ENCODE assay signal across 25 mouse cellular contexts in the genomic region with DNA sequence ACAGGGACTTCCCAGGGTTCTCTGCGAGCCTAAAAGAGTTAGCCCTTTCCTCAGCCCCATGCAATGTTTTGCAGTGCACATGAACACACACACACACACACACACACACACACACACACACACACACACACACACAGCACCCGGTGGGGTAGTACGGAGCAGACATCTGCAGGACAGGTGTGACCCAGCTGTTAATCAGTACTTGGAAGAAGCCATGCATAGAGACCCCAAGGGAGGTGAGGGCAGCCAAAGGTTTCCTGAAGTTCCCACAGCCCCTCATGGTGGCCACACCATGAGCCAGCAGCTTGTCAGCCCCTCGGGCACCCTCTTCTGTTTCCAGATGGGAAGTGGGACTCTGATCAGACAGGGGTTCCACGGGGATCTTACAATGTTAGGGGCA. TPM values are rescaled to one million over a fixed set of nuclear protein-coding genes. Genes with fewer than 3 reads are reported as not detected.
DNase-seq lines count a peak whose midpoint lies in the region; ATAC-seq and TF ChIP-seq lines count a peak whose summit lies in the region.
"Had no signal": no experiment of that assay in that cellular context is flagged by ENCODE, and none has a peak within 500 bp of the region (broad histone marks: within the 10 kb centered on the region; RNA-seq: fewer than 3 reads in every experiment).

No protein-coding gene starts in this region.

- ATAC-seq in heart, embryonic 12.5 days (ENCODE audit: insufficient number of reproducible peaks, low FRiP score), result no peak
- ATAC-seq in embryonic facial prominence, embryonic 14.5 days (ENCODE audit: low read depth), result peak; percentile 32; the same call in 1 of the 2 replicates
- ATAC-seq in kidney, embryonic 14.5 days (ENCODE audit: low FRiP score, low TSS enrichment), result no peak
- ATAC-seq: forebrain, embryonic 15.5 days; hindbrain, embryonic 16.5 days; intestine, embryonic 15.5 days had no signal

- peak overlapping the region; percentile 45 for H3K27ac ChIP-seq in heart, embryonic 10.5 days
- no peak overlapping the region for H3K27ac ChIP-seq in heart, embryonic 12.5 days (ENCODE audit: poor library complexity, severe bottlenecking)
- no peak overlapping the region for H3K27ac ChIP-seq in CH12.LX (ENCODE audit: insufficient read depth, low read depth)
- H3K27ac ChIP-seq in embryonic facial prominence, embryonic 14.5 days (replicated peaks; ENCODE audit: low read depth, low read length), result no peak overlapping the region
- no peak overlapping the region for H3K27ac ChIP-seq in kidney, embryonic 14.5 days (ENCODE audit: low read depth, low read length)
- H3K27ac ChIP-seq: embryonic facial prominence, embryonic 15.5 days; forebrain, embryonic 12.5 days; forebrain, embryonic 15.5 days; hindbrain, embryonic 10.5 days; hindbrain, embryonic 13.5 days; intestine, embryonic 15.5 days had no signal

- peaks cover 72% of the 10 kb centered on the region for H3K4me1 ChIP-seq in heart, embryonic 10.5 days
- H3K4me1 ChIP-seq in heart, embryonic 12.5 days (replicated peaks), result peaks cover 50% of the 10 kb centered on the region
- peaks cover 17 to 40% of the 10 kb centered on the region in 2 experiments for H3K4me1 ChIP-seq in CH12.LX (ENCODE audit: control insufficient read depth in 1 of 2, insufficient read depth in 2 of 2)
- H3K4me1 ChIP-seq in embryonic facial prominence, embryonic 14.5 days (ENCODE audit: control insufficient read depth, insufficient read depth, low read length), result peaks cover 22% of the 10 kb centered on the region
- H3K4me1 ChIP-seq in kidney, embryonic 14.5 days (ENCODE audit: control insufficient read depth, insufficient read depth, low read length), result peaks cover 26% of the 10 kb centered on the region

- H3K27me3 ChIP-seq in heart, embryonic 10.5 days (ENCODE audit: insufficient read depth, poor library complexity, severe bottlenecking), result peaks cover 28% of the 10 kb centered on the region
- H3K27me3 ChIP-seq in heart, embryonic 12.5 days (replicated peaks), result no peaks in the 10 kb centered on the region
- H3K27me3 ChIP-seq in CH12.LX (replicated peaks), result peaks cover 20% of the 10 kb centered on the region
- no peaks in the 10 kb centered on the region for H3K27me3 ChIP-seq in embryonic facial prominence, embryonic 14.5 days (replicated peaks; ENCODE audit: control insufficient read depth, insufficient read depth, low read length)
- no peaks in the 10 kb centered on the region for H3K27me3 ChIP-seq in kidney, embryonic 14.5 days (ENCODE audit: control insufficient read depth, insufficient read depth, low read length)
- H3K27me3 ChIP-seq: embryonic facial prominence, embryonic 15.5 days; forebrain, embryonic 12.5 days; forebrain, embryonic 15.5 days; intestine, embryonic 15.5 days had no signal

- dilution Hi-C loops in CH12.LX (cut with MboI; ENCODE audit: extremely low pct_ligation_motif_present, extremely low pct_unique_long_range_greater_than_20kb, low sequenced_read_pairs), result no loop called here

- no peak for TF ChIP-seq POLR2A in CH12.LX (IDR thresholded peaks at IDR 0.05; ENCODE audit: low read depth, low read length)

- no peaks in the 10 kb centered on the region for H3K36me3 ChIP-seq in heart, embryonic 10.5 days
- no peaks in the 10 kb centered on the region for H3K36me3 ChIP-seq in heart, embryonic 12.5 days
- no peaks in the 10 kb centered on the region for H3K36me3 ChIP-seq in CH12.LX (replicated peaks in 1 of 2; ENCODE audit: control insufficient read depth in 1 of 2, insufficient read depth in 1 of 2, low read length in 1 of 2)
- no peaks in the 10 kb centered on the region for H3K36me3 ChIP-seq in embryonic facial prominence, embryonic 14.5 days (ENCODE audit: control insufficient read depth, insufficient read depth, low read length)
- H3K36me3 ChIP-seq in kidney, embryonic 14.5 days (ENCODE audit: control insufficient read depth, insufficient read depth, low read length), result no peaks in the 10 kb centered on the region
- H3K36me3 ChIP-seq: embryonic facial prominence, embryonic 15.5 days; forebrain, embryonic 12.5 days; forebrain, embryonic 15.5 days; hindbrain, embryonic 10.5 days; hindbrain, embryonic 13.5 days; intestine, embryonic 15.5 days had no signal

- H3K9me3 ChIP-seq in heart, embryonic 10.5 days, result no peaks in the 10 kb centered on the region
- H3K9me3 ChIP-seq in heart, embryonic 12.5 days (replicated peaks), result no peaks in the 10 kb centered on the region
- H3K9me3 ChIP-seq in CH12.LX (replicated peaks; ENCODE audit: low read length), result no peaks in the 10 kb centered on the region
- no peaks in the 10 kb centered on the region for H3K9me3 ChIP-seq in embryonic facial prominence, embryonic 14.5 days (ENCODE audit: control insufficient read depth, low read length)
- H3K9me3 ChIP-seq in kidney, embryonic 14.5 days (ENCODE audit: control insufficient read depth, low read length), result no peaks in the 10 kb centered on the region
- H3K9me3 ChIP-seq: embryonic facial prominence, embryonic 15.5 days; forebrain, embryonic 12.5 days; forebrain, embryonic 15.5 days; hindbrain, embryonic 10.5 days; hindbrain, embryonic 13.5 days; intestine, embryonic 15.5 days had no signal

- in situ Hi-C loops in CH12.LX (cut with MboI; ENCODE audit: low pct_ligation_motif_present, low pct_unique_long_range_greater_than_20kb, low sequenced_read_pairs), result no loop called here

- no peak for TF ChIP-seq EP300 in CH12.LX (IDR thresholded peaks at IDR 0.05; ENCODE audit: low read length)

- H3K4me3 ChIP-seq in heart, embryonic 10.5 days, result no peak overlapping the region
- no peak overlapping the region for H3K4me3 ChIP-seq in heart, embryonic 12.5 days
- H3K4me3 ChIP-seq in CH12.LX (replicated peaks in 1 of 3; ENCODE audit: low read depth in 2 of 3, low read length in 2 of 3, poor library complexity in 1 of 3), result no peak overlapping the region
- no peak overlapping the region for H3K4me3 ChIP-seq in embryonic facial prominence, embryonic 14.5 days (ENCODE audit: low read depth, low read length)
- no peak overlapping the region for H3K4me3 ChIP-seq in kidney, embryonic 14.5 days (ENCODE audit: low read length)
- H3K4me3 ChIP-seq: embryonic facial prominence, embryonic 15.5 days; forebrain, embryonic 12.5 days; forebrain, embryonic 15.5 days; gastrocnemius, adult 2 months; hindbrain, embryonic 10.5 days; hindbrain, embryonic 13.5 days; intestine, embryonic 15.5 days had no signal

- WGBS in heart, embryonic 10.5 days, result 76% methylated on average over 5 of the region's 5 CpGs
- 81% methylated on average over 5 of the region's 5 CpGs for WGBS in heart, embryonic 12.5 days
- 40% methylated on average over 3 of the region's 5 CpGs for WGBS in embryonic facial prominence, embryonic 14.5 days
- WGBS in kidney, embryonic 14.5 days, result 53% methylated on average over 5 of the region's 5 CpGs

- TF ChIP-seq RAD21 in CH12.LX (IDR thresholded peaks at IDR 0.05; ENCODE audit: low read depth, low read length), result no peak; the same call in 1 of the 2 replicates

- TF ChIP-seq CTCF in CH12.LX (conservative IDR thresholded peaks at IDR 0.05 in 1 of 2, IDR thresholded peaks at IDR 0.05 in 1 of 2; ENCODE audit: low read depth in 2 of 2, low read length in 2 of 2), result 0 out of 4 replicates have a peak, but pooled peaks of 1 of the 2 experiments have one; percentile 7

- no peak overlapping the region for H3K9ac ChIP-seq in heart, embryonic 12.5 days
- H3K9ac ChIP-seq in CH12.LX (ENCODE audit: insufficient read depth, low read depth), result no peak overlapping the region
- H3K9ac ChIP-seq in embryonic facial prominence, embryonic 14.5 days (ENCODE audit: low read depth, low read length), result no peak overlapping the region
- H3K9ac ChIP-seq in kidney, embryonic 14.5 days (ENCODE audit: low read depth, low read length), result no peak overlapping the region
- H3K9ac ChIP-seq: embryonic facial prominence, embryonic 15.5 days; forebrain, embryonic 12.5 days; forebrain, embryonic 15.5 days; hindbrain, embryonic 13.5 days; intestine, embryonic 15.5 days had no signal

- no peak overlapping the region for H3K4me2 ChIP-seq in heart, embryonic 12.5 days
- H3K4me2 ChIP-seq in CH12.LX (ENCODE audit: insufficient read depth, low read depth, poor library complexity, severe bottlenecking), result no peak overlapping the region
- no peak overlapping the region for H3K4me2 ChIP-seq in embryonic facial prominence, embryonic 14.5 days (ENCODE audit: low read depth, low read length)
- no peak overlapping the region for H3K4me2 ChIP-seq in kidney, embryonic 14.5 days (replicated peaks; ENCODE audit: low read depth, low read length)
- H3K4me2 ChIP-seq: embryonic facial prominence, embryonic 15.5 days; forebrain, embryonic 12.5 days; forebrain, embryonic 15.5 days; hindbrain, embryonic 13.5 days; intestine, embryonic 15.5 days had no signal

- no peaks in the 10 kb centered on the region for H3K79me2 ChIP-seq in CH12.LX (replicated peaks; ENCODE audit: control insufficient read depth, extremely low read depth, insufficient read depth, poor library complexity, severe bottlenecking)

- DNase-seq in heart, embryonic 10.5 days (ENCODE audit: low spot score), result no peak
- peak; percentile 37 for DNase-seq in CH12.LX (ENCODE audit: extremely low read depth)
- peak; percentile 71 for DNase-seq in embryonic facial prominence, embryonic 14.5 days (ENCODE audit: low spot score)
- DNase-seq in frontal cortex, postnatal 25 days (ENCODE audit: low spot score in 2 of 2), result no peak
- DNase-seq: adrenal gland, adult 8-10 months; adrenal gland, postnatal 25 days; B cell, adult 2 months; cerebellum, adult 11-12 months; cerebellum, adult 8-10 months; cerebellum, postnatal 36 days; embryo, embryonic 11 days; gastrocnemius, adult 2 months; gastrocnemius, postnatal 14 days; heart, adult 11 months; kidney, adult 11 months had no signal

TF ChIP-seq in CH12.LX, 34 proteins besides CTCF, POLR2A, EP300 and RAD21:
- TF ChIP-seq MEF2A (IDR thresholded peaks at IDR 0.05; ENCODE audit: borderline replicate concordance, low read depth, low read length) (peak; percentile 0; the same call in 1 of the 2 replicates), ELF1 (IDR thresholded peaks at IDR 0.05; ENCODE audit: low read depth, low read length) (no peak), TCF12 (IDR thresholded peaks at IDR 0.05; ENCODE audit: low read depth, low read length) (peak; percentile 66), NRF1 (IDR thresholded peaks at IDR 0.05; ENCODE audit: low read depth, low read length) (no peak)

RNA-seq across cellular contexts. Expression of a gene that starts 28.1 kb away (rescaled TPM):
- polyA plus RNA-seq in heart, embryonic 10.5 days (2016; fragmentation: Nextera tagmentation; extraction: Ambion mirVana), result 29.0 and 29.4 TPM in 2 replicates
- 26.3 and 31.0 TPM in 2 replicates for polyA plus RNA-seq in heart, embryonic 12.5 days (2016; fragmentation: Nextera tagmentation; extraction: Ambion mirVana)
- total RNA-seq in CH12.LX (2012; rRNA removed) (0.21 TPM in 1 of 2 replicates, not detected in the other), CH12.LX (2014; rRNA removed) (not detected in 2 replicates)
- polyA plus RNA-seq in CH12.LX (2012; ENCODE audit: insufficient read length, low read depth), result not detected in 2 replicates
- 20.1 and 20.2 TPM in 2 replicates for polyA plus RNA-seq in embryonic facial prominence, embryonic 14.5 days (2014; fragmentation: Nextera tagmentation; extraction: Ambion mirVana)
- 41.6 and 45.3 TPM in 2 replicates for polyA plus RNA-seq in kidney, embryonic 14.5 days (2014; fragmentation: Nextera tagmentation; extraction: Ambion mirVana)
- total RNA-seq: MEL had no signal

Comparison
In these comparisons a context has a peak if more than half of its experiments do, and no peak if none do; other contexts are left out.
1. DNase-seq: peak in CH12.LX (single experiment) and embryonic facial prominence, embryonic 14.5 days (single experiment); none in heart, embryonic 10.5 days (single experiment) and frontal cortex, postnatal 25 days (0 of 2).
2. RNA of a gene that starts 28.1 kb away (polyA plus RNA-seq): 41.6 to 45.3 TPM in kidney, embryonic 14.5 days, 29.0 to 29.4 TPM in heart, embryonic 10.5 days, 26.3 to 31.0 TPM in heart, embryonic 12.5 days and 20.1 to 20.2 TPM in embryonic facial prominence, embryonic 14.5 days; not detected in CH12.LX; every median in the first group is over 10 times any median in the second.